Mouse (Mus musculus) gastrocnemius, postnatal 36 days (tissue): Measurements from ENCODE around the gene Kcnh3. TPM values are rescaled to one million over a fixed set of nuclear protein-coding genes. Genes with fewer than 3 reads are reported as not detected.

ENCODE experiments used
- DNase-seq, 2 experiments: peaks; one replicate each; pipeline ENCODE4 v3.0.0; 2022
- intact Hi-C: fragments of 180-260 bp; cut with DNase I; formaldehyde crosslinking; loops from one replicate; pipeline ENCODE4 v1.15.1; 2025
- total RNA-seq, 2 experiments: library from RNA; stranded (reverse); gene quantifications; 2 replicates each; pipeline ENCODE4 v1.2.3; 2021

The Kcnh3 gene
- total RNA-seq, 2 experiments from 2014 or later: 0.08 TPM; not detected in 1

GRCm38 (mm10) chr15:99276095-99276494 lies 51.4 kb downstream of the Kcnh3 start:
- no peak for DNase-seq
- intact Hi-C loops: loop anchor here (10.0 kb wide), 1 partner anchor 231 kb away; no protein-coding TSS in a partner anchor

- intact Hi-C loops: loop anchor here (10.0 kb wide), 1 partner anchor 233 kb away; no protein-coding TSS in a partner anchor
- no peak for DNase-seq
These were observed 53.6 kb downstream of the Kcnh3 start for GRCm38 (mm10) chr15:99278271-99278670.

GRCm38 (mm10) chr15:99283456-99283855 lies 58.8 kb downstream of the Kcnh3 start:
- no peak for DNase-seq
- intact Hi-C loops: no loop called here

- DNase-seq: no peak
- intact Hi-C loops: no loop called here
These were observed 60.0 kb downstream of the Kcnh3 start for GRCm38 (mm10) chr15:99284527-99285188.

- no peak for DNase-seq
- intact Hi-C loops: no loop called here
These were observed 60.5 kb downstream of the Kcnh3 start for GRCm38 (mm10) chr15:99285189-99285535.

- DNase-seq: no peak
- intact Hi-C loops: no loop called here
These were observed 65.9 kb downstream of the Kcnh3 start for GRCm38 (mm10) chr15:99290586-99290985.

Other genes with a start within 250 kb of the Kcnh3 start
- gene Tuba1c, start 195.0 kb upstream of the Kcnh3 start, total RNA-seq: 1 to 10 TPM; 8.2 to 9.4 TPM
- 1 to 10 TPM in 1 of 2 experiments, under 1 TPM in 1; 0.42 to 1.2 TPM for gene Prph, start 169.7 kb upstream of the Kcnh3 start, total RNA-seq
- gene Troap, start 150.3 kb upstream of the Kcnh3 start, total RNA-seq: under 1 TPM; 0.62 to 0.69 TPM
- not detected for gene C1ql4, start 137.0 kb upstream of the Kcnh3 start, total RNA-seq
- gene Dnajc22, start 131.7 kb upstream of the Kcnh3 start, total RNA-seq: under 1 TPM in 1 of 2 experiments, not detected in 1; 0.27 TPM
- gene Spats2, start 98.9 kb upstream of the Kcnh3 start, total RNA-seq: 1 to 10 TPM; 3.8 to 3.9 TPM
- gene Mcrs1, start 27.1 kb downstream of the Kcnh3 start, total RNA-seq: 10 to 100 TPM; 25.6 to 28.9 TPM
- gene Prpf40b, start 70.2 kb downstream of the Kcnh3 start, total RNA-seq: 10 to 100 TPM; 21.0 to 23.0 TPM
- not detected for gene Fam186b, start 71.0 kb downstream of the Kcnh3 start, total RNA-seq
- 1 to 10 TPM; 6.6 to 7.0 TPM for gene Fmnl3, start 145.6 kb downstream of the Kcnh3 start, total RNA-seq
- gene Tmbim6, start 168.0 kb downstream of the Kcnh3 start, total RNA-seq: 100 to 1,000 TPM; 165 to 172 TPM
- 1 to 10 TPM; 3.6 to 4.0 TPM for gene Nckap5l, start 232.9 kb downstream of the Kcnh3 start, total RNA-seq
- 1 to 10 TPM; 3.0 to 3.5 TPM for gene Bcdin3d, start 249.9 kb downstream of the Kcnh3 start, total RNA-seq